Mouse (Mus musculus) brain, embryonic 18.5 days (tissue): Measurements from ENCODE around the gene Nudt22.
A peak's percentile ranks its signal among the peaks of the same experiment; 100 is the strongest.

Experiments
- DNase-seq: peaks from one replicate; pipeline ENCODE4 v3.0.0-alpha.2; 2012; ENCODE audit warnings: low read depth, low spot score

Gene Nudt22

GRCm38 (mm10) chr19:6977759-6978638 is 17.9 kb downstream of the Nudt22 start:
- DNase-seq: no peak

GRCm38 (mm10) chr19:6975537-6976521 is 20.1 kb downstream of the Nudt22 start, which contains the start of gene Plcb3:
Plcb3 (minus strand) TSS chr19:6976470.
- peak; percentile 62 for DNase-seq

- no peak for DNase-seq
Observed at GRCm38 (mm10) chr19:6974211-6975205, 21.4 kb downstream of the Nudt22 start, which contains the start of gene Ppp1r14b. Ppp1r14b (plus strand) TSS chr19:6974968.

- DNase-seq: no peak
Observed at GRCm38 (mm10) chr19:6973581-6974190, 22.2 kb downstream of the Nudt22 start.

- no peak for DNase-seq
Observed at GRCm38 (mm10) chr19:6972247-6972917, 23.5 kb downstream of the Nudt22 start.

- DNase-seq: no peak
Observed at GRCm38 (mm10) chr19:6971644-6972043, 24.3 kb downstream of the Nudt22 start.

- DNase-seq: no peak
Observed at GRCm38 (mm10) chr19:6970460-6971085, 25.3 kb downstream of the Nudt22 start.

GRCm38 (mm10) chr19:6969665-6970381 is 26.1 kb downstream of the Nudt22 start:
- DNase-seq: no peak

GRCm38 (mm10) chr19:6969291-6969664 is 26.6 kb downstream of the Nudt22 start:
- DNase-seq: no peak

GRCm38 (mm10) chr19:6968491-6969271 is 27.2 kb downstream of the Nudt22 start:
- DNase-seq: no peak

- no peak for DNase-seq
Observed at GRCm38 (mm10) chr19:6956461-6956860, 39.5 kb downstream of the Nudt22 start.

- no peak for DNase-seq
Observed at GRCm38 (mm10) chr19:6955424-6955823, 40.5 kb downstream of the Nudt22 start.

GRCm38 (mm10) chr19:6954046-6954445 is 41.9 kb downstream of the Nudt22 start:
- no peak for DNase-seq

- no peak for DNase-seq
Observed at GRCm38 (mm10) chr19:6952712-6953037, 43.2 kb downstream of the Nudt22 start.

GRCm38 (mm10) chr19:6951994-6952711 is 43.8 kb downstream of the Nudt22 start:
- no peak for DNase-seq

GRCm38 (mm10) chr19:6951381-6951968 is 44.4 kb downstream of the Nudt22 start:
- peak; percentile 86 for DNase-seq

- peak; percentile 66 for DNase-seq
Observed at GRCm38 (mm10) chr19:6950613-6951153, 45.2 kb downstream of the Nudt22 start.
